Mouse (Mus musculus) hindbrain, embryonic 11.5 days (tissue): ENCODE measurements at regions not wholly inside any gene's neighbourhood (a gene's known extent, or its start where the extent isn't known, plus 50 kb on each side); places are given as distances from the start of the nearest gene placed in this dataset.

ENCODE experiments used
- ATAC-seq: fragments of 200-750 bp; cut with Nextera tagmentation; 2 replicates; pipeline ENCODE4 v1.8.0; 2017; ENCODE audit warnings: mild to moderate bottlenecking, moderate TSS enrichment, moderate library complexity; ENCODE audit not compliant: low FRiP score
- DNase-seq: peaks from one replicate; pipeline ENCODE4 v3.0.0-alpha.2; 2015; ENCODE audit warnings: low spot score
- H3K27ac ChIP-seq: fragments of 300-500 bp; sonication (generic); 2 replicates; pipeline ENCODE4 v1.5.1; 2014; ENCODE audit warnings: mild to moderate bottlenecking, low read depth, low read length
- H3K27me3 ChIP-seq: fragments of 300-500 bp; sonication (generic); 2 replicates; pipeline ENCODE4 v1.6.1; 2014; ENCODE audit warnings: mild to moderate bottlenecking, low read length, moderate library complexity, mixed read lengths; ENCODE audit not compliant: control insufficient read depth, insufficient read depth
- H3K36me3 ChIP-seq: fragments of 300-500 bp; sonication (generic); 2 replicates; pipeline ENCODE4 v1.6.1; 2014; ENCODE audit warnings: mild to moderate bottlenecking, low read length, moderate library complexity, mixed read lengths; ENCODE audit not compliant: control insufficient read depth, insufficient read depth
- H3K4me1 ChIP-seq: fragments of 300-500 bp; sonication (generic); replicated peaks from 2 replicates; pipeline ENCODE4 v1.6.1; 2014; ENCODE audit warnings: low read length, mixed read lengths; ENCODE audit not compliant: control insufficient read depth, insufficient read depth
- H3K4me2 ChIP-seq: fragments of 300-500 bp; sonication (generic); replicated peaks from 2 replicates; pipeline ENCODE4 v1.6.1; 2014; ENCODE audit warnings: mild to moderate bottlenecking, low read depth, low read length
- H3K4me3 ChIP-seq: fragments of 300-500 bp; sonication (generic); 2 replicates; pipeline ENCODE4 v1.5.1; 2014; ENCODE audit warnings: low read depth, low read length
- H3K9ac ChIP-seq: fragments of 300-500 bp; sonication (generic); 2 replicates; pipeline ENCODE4 v1.6.1; 2014; ENCODE audit warnings: low read depth, low read length
- H3K9me3 ChIP-seq: fragments of 300-500 bp; sonication (generic); 2 replicates; pipeline ENCODE4 v1.6.1; 2016; ENCODE audit warnings: low read length; ENCODE audit not compliant: control insufficient read depth
- WGBS: fragments of 180-500 bp; shearing (Covaris S2); extraction: QIAGEN DNeasy Blood & Tissue Kit; methylation state at CpG from one replicate; pipeline ENCODE4 v1.1.7; 2014; 5-methylcytosine and 5-hydroxymethylcytosine counted together

DNA sequence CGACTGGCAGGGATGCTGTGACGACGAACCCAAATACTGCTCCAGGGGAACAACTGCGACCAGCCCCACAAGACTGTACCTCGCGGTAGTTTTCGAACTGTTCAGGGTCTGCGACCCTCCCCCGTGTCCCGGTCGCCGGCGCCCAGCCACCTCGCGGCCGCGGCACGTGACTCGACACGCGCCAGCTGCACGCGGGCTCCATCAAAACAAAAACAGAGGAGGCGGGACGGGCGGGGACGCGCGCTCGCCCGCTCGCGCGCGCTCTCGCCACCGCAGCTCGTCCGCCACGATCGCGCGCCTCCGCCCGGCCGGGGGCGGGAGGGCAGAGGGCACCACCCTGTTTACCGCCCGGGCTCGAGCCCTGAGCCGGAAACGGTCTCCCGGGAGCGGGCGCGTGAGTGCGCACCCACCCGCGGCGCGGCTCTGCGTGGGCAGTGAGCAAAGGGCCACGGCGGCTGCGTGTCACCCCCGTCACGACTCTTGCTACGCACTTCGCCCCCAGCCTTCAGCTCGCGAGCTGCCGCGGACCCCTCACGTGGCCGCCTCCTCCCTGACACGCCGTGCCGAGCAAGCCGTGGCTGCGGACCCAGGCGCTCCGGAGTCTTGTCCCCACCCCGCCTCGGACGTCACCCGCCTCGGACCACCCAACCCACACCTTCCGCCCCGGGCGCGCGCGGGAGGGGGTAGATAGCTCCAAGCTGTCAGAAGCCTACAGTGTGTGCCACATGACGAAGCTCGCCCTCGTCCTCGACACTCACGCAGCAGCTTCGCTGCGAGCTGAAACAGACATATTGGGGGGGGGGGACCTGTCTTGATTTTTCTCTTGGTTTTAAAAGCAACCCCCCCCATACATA is 182.1 kb upstream of the Mkln1 start:
- peak overlapping the region; percentile 55 for H3K9ac ChIP-seq
- no peaks in the 10 kb centered on the region for H3K9me3 ChIP-seq
- DNase-seq, result peak; percentile 67
- WGBS, result under 1% methylated on average over 60 of the region's 100 CpGs
- peak overlapping the region; percentile 100 for H3K4me2 ChIP-seq
- H3K27ac ChIP-seq, result no peak overlapping the region
- H3K4me3 ChIP-seq, result peak overlapping the region; percentile 70
- peaks cover 49% of the 10 kb centered on the region for H3K27me3 ChIP-seq
- 0 out of 2 replicates have a peak, but pooled peaks cover 15% of the 10 kb centered on the region for H3K4me1 ChIP-seq
- peak; percentile 72 for ATAC-seq
- no peaks in the 10 kb centered on the region for H3K36me3 ChIP-seq

DNA sequence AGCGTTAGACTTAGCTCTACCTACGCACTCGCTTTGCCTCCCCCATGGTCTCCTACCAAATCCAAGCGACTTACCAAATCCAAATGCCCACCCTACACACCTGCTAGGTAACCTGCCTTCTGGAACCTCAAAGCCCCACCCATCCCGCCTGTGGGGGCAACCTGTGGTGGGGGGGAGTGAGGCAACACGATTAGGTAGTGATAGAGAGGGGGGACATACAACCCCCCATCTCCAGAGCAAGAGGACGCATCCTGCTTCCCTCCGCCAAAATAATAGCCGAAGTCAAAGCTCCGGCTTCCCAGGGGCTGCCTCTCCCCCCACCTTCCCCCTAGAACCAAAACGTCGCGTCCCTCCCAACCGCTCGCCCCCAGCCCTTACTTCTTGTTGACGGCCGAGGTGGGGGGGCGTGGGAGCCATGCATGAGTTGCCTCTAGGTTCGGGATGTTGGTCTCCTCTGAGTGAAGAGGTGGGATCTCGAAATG is 181.4 kb upstream of the Mkln1 start:
- Histone ChIP-seq H3K4me3 (peak overlapping the region; percentile 70), H3K27ac (no peak overlapping the region), H3K4me1 (0 out of 2 replicates have a peak, but pooled peaks cover 15% of the 10 kb centered on the region), H3K9me3 (no peaks in the 10 kb centered on the region), H3K27me3 (peaks cover 49% of the 10 kb centered on the region), H3K36me3 (no peaks in the 10 kb centered on the region), H3K9ac (no peak overlapping the region), H3K4me2 (peak overlapping the region; percentile 100)
- WGBS, result under 1% methylated on average over 20 of the region's 20 CpGs
- ATAC-seq, result peak; percentile 17; the same call in 1 of the 2 replicates
- peak; percentile 45 for DNase-seq

DNA sequence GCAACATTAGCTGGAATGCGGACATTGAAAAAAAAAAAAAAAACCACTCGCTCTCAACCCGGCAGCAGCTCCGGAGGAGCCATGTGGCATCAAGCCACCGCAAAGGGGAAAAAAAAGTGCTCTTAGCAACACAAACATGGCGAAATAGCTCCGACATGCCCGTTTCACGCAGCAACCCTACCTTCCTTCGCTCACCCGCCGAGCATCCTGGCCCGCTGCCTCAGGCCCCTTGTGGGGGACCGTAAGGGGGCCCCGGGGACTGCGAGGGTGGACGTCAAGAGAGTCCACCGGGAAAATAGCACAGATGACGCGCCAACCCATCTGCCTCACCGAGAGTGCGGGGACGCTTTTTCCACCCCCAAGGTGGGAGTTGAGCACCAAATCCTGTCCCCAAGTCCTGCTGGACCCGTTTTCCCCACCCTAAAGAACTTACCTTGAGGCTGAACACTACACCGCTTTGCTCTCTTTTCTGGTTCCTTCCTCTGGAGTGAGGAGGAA is 180.8 kb upstream of the Mkln1 start:
- 0 out of 2 replicates have a peak, but pooled peaks cover 15% of the 10 kb centered on the region for H3K4me1 ChIP-seq
- WGBS, result under 1% methylated on average over 25 of the region's 25 CpGs
- no peaks in the 10 kb centered on the region for H3K36me3 ChIP-seq
- H3K4me2 ChIP-seq, result peak overlapping the region; percentile 100
- no peak overlapping the region for H3K9ac ChIP-seq
- H3K27ac ChIP-seq, result no peak overlapping the region
- H3K4me3 ChIP-seq, result peak overlapping the region; percentile 70
- DNase-seq, result peak; percentile 69
- H3K27me3 ChIP-seq, result peaks cover 49% of the 10 kb centered on the region
- ATAC-seq, result no peak
- H3K9me3 ChIP-seq, result no peaks in the 10 kb centered on the region

DNA sequence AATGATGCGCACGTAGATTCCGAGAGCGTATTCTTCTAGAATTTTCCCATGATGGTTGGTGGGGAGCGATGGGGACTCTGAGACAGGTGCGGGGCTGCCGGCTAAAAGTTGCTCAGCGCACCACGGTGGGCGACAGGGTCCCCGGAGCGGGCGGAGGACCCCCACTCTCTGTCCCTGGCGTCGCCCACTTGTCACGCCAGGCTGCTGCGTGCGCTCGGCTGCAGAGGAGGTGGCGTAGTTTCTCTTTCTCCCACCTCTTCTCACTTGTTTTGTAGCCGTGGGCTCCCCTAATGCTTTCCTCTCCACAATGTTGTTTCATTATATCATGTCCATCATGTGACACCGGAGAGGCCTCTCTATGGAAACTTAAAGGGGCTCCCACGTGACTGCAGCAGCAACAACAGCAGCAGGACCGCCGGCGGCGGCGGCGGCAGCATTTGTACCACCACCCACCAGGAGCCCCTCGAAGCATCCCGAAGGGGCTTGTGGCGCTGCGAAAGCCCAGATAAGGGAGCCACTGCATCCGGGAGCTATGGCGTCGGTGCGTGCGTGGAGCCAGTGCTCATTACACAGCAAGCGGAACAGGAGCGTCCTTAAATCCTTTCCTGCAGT is 180.3 kb upstream of the Mkln1 start:
- Histone ChIP-seq H3K4me2 (peak overlapping the region; percentile 100), H3K4me3 (peak overlapping the region; percentile 70), H3K27me3 (peaks cover 49% of the 10 kb centered on the region), H3K9ac (no peak overlapping the region), H3K36me3 (no peaks in the 10 kb centered on the region), H3K4me1 (0 out of 2 replicates have a peak, but pooled peaks cover 15% of the 10 kb centered on the region), H3K9me3 (no peaks in the 10 kb centered on the region), H3K27ac (no peak overlapping the region)
- ATAC-seq (no peak), DNase-seq (peak; percentile 70)
- under 1% methylated on average over 40 of the region's 40 CpGs for WGBS

DNA sequence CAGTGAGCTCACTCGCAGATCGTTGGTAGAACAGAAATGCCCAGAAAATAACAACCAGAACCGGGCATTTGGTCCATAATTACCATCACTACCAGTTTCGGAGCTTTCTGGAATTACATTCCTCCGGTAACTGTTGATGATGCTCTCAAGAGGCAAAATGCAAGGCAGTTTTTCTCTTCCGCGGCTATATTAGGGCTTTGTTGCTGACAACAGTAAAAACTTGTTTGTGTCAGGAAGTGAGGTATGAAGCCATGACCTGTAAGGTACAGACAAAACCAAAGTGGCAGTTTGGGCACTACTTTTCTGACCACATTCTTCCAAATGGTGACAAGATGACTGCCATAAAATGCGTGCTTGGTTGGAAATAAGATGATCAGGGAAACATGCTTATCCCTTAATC is 179.7 kb upstream of the Mkln1 start:
- no peak overlapping the region for H3K9ac ChIP-seq
- no peaks in the 10 kb centered on the region for H3K9me3 ChIP-seq
- ATAC-seq (no peak), DNase-seq (peak; percentile 40)
- H3K4me2 ChIP-seq, result peak overlapping the region; percentile 100
- peaks cover 49% of the 10 kb centered on the region for H3K27me3 ChIP-seq
- H3K4me1 ChIP-seq, result 0 out of 2 replicates have a peak, but pooled peaks cover 15% of the 10 kb centered on the region
- no peak overlapping the region for H3K4me3 ChIP-seq
- H3K27ac ChIP-seq, result no peak overlapping the region
- 39% methylated on average over 8 of the region's 8 CpGs for WGBS
- no peaks in the 10 kb centered on the region for H3K36me3 ChIP-seq

DNA sequence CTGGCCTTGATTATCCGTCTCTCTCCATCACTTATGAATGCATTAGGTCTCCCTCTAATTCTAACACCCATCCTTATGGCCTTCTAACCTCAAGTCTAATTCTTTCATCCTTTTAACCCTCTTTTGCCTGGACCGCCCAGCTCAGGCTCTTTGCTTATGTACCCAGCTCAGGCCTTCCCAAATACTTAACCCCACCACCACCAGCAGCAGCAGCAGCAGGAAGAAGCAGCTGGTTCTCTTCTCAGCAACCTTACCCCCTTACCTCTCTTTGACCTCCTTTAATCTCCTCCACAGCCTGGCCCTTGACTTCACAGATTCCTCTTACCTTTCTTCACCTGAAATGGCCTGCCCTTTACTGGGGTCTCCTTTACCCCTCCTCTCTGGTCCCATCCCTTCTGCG is 178.8 kb upstream of the Mkln1 start:
- no peak for DNase-seq
- Histone ChIP-seq H3K27ac (no peak overlapping the region), H3K4me2 (peak overlapping the region; percentile 62), H3K27me3 (peaks cover 49% of the 10 kb centered on the region), H3K4me1 (0 out of 2 replicates have a peak, but pooled peaks cover 15% of the 10 kb centered on the region), H3K36me3 (no peaks in the 10 kb centered on the region), H3K9me3 (no peaks in the 10 kb centered on the region), H3K4me3 (peak overlapping the region; percentile 31), H3K9ac (peak overlapping the region; percentile 9; the same call in 1 of the 2 replicates)
- ATAC-seq, result no peak
- WGBS, result 28% methylated on average over 3 of the region's 3 CpGs

DNA sequence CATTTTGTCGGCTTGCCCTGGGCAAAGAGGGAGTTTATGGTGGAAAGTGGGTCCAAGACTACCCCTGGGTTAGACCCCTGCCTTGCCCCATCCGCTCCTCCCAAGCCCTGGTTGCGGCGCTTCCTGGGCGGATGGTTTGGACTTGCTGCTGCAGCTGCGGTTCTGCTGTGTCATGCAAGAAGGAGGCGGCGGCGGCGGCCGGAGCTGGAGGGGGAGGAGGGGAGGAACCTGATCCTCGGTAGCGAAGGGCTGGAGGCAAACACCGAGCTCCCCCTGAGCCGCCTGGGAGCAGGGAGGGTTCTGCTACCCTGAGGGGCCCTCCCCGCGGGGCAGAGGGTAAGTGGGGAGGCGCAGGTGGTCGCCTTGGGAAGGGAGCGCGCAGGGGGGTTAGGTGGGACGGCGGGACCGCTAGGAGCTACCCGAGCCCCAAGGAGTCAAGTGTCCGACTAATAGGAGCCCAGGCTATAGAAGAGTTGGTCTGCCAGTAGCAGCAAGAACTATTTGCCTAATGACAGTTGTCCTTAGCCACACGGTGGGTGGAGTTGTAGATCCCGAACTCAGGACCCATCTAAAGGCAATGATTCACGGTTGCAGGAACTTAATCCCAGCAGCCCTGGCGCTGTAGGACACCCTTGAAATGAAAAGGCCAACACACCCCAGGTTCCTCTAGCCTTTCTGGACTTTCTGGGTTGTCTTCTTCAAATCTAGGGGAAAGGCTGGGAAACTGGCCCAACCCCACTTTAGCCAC is 178.2 kb upstream of the Mkln1 start:
- H3K9ac ChIP-seq, result peak overlapping the region; percentile 9; the same call in 1 of the 2 replicates
- H3K4me1 ChIP-seq, result 0 out of 2 replicates have a peak, but pooled peaks cover 15% of the 10 kb centered on the region
- DNase-seq, result peak; percentile 70
- no peaks in the 10 kb centered on the region for H3K36me3 ChIP-seq
- under 1% methylated on average over 28 of the region's 30 CpGs for WGBS
- no peak for ATAC-seq
- peak overlapping the region; percentile 31 for H3K4me3 ChIP-seq
- no peak overlapping the region for H3K27ac ChIP-seq
- no peaks in the 10 kb centered on the region for H3K9me3 ChIP-seq
- H3K4me2 ChIP-seq, result peak overlapping the region; percentile 62
- H3K27me3 ChIP-seq, result peaks cover 48% of the 10 kb centered on the region

DNA sequence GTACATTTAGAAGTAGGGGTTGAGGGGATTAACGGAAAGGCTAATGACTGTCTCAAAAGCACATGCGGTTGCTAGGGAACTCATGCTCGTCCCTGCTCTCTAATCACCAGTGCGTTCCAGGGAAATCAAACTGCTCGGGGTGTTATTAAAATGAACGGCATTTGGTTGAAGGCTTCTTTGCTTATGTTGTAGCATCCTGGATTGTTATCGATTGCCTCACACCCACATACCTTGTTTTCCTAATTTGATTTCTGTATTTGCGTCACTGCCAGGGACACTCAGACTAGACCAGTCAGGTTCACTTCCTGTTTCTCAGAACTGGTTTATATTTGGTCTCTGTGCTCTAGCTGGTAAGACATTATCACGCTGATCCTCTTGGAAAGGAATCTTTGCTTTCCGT is 177.0 kb upstream of the Mkln1 start:
- H3K27ac ChIP-seq, result no peak overlapping the region
- no peak overlapping the region for H3K4me2 ChIP-seq
- H3K4me3 ChIP-seq, result no peak overlapping the region
- H3K9me3 ChIP-seq, result no peaks in the 10 kb centered on the region
- peak; percentile 20 for DNase-seq
- H3K36me3 ChIP-seq, result no peaks in the 10 kb centered on the region
- no peak for ATAC-seq
- no peak overlapping the region for H3K9ac ChIP-seq
- 0 out of 2 replicates have a peak, but pooled peaks cover 13% of the 10 kb centered on the region for H3K4me1 ChIP-seq
- WGBS, result 42% methylated on average over 10 of the region's 10 CpGs
- peaks cover 44% of the 10 kb centered on the region for H3K27me3 ChIP-seq
